Mouse (Mus musculus) CH12.LX (cell line): ENCODE data around the gene Ism2.

Source experiments
- CTCF ChIP-seq, 2 experiments: IDR thresholded peaks in 1 of 2; conservative IDR thresholded peaks in 1 of 2; 2 replicates each; pipeline ENCODE4 v1.5.1; 2011 to 2012; ENCODE audit warnings: low read depth in 2 of 2, low read length in 2 of 2, improper control_type of control experiment in 1 of 2, inconsistent platforms in 1 of 2, mild to moderate bottlenecking in 1 of 2, moderate library complexity in 1 of 2
- HCFC1 ChIP-seq: IDR thresholded peaks from 2 replicates; pipeline ENCODE4 v1.6.1; 2012; ENCODE audit warnings: low read depth, mild to moderate bottlenecking, inconsistent platforms, low read length, improper control_type of control experiment
- IRF4 ChIP-seq: IDR thresholded peaks from 2 replicates; pipeline ENCODE4 v1.6.1; 2014; ENCODE audit warnings: low read depth, mild to moderate bottlenecking, inconsistent platforms, low read length, improper control_type of control experiment
- KAT2A ChIP-seq: IDR thresholded peaks from 2 replicates; pipeline ENCODE4 v1.6.1; 2012; ENCODE audit warnings: low read length, improper control_type of control experiment, inconsistent platforms; ENCODE audit not compliant: insufficient replicate concordance
- MAX ChIP-seq: IDR thresholded peaks from 2 replicates; pipeline ENCODE4 v1.6.1; 2011; ENCODE audit warnings: low read length, improper control_type of control experiment
- MEF2A ChIP-seq: IDR thresholded peaks from 2 replicates; pipeline ENCODE4 v1.6.1; 2014; ENCODE audit warnings: low read depth, mild to moderate bottlenecking, inconsistent platforms, low read length, improper control_type of control experiment, borderline replicate concordance
- MXI1 ChIP-seq: IDR thresholded peaks from 2 replicates; pipeline ENCODE4 v1.6.1; 2011; ENCODE audit warnings: mild to moderate bottlenecking, low read depth, low read length, improper control_type of control experiment
- PAX5 ChIP-seq: IDR thresholded peaks from 2 replicates; pipeline ENCODE4 v1.6.1; 2012; ENCODE audit warnings: low read length, inconsistent platforms, mixed read lengths
- POLR2A ChIP-seq: IDR thresholded peaks from 2 replicates; pipeline ENCODE4 v1.6.1; 2011; ENCODE audit warnings: low read depth, mild to moderate bottlenecking, improper control_type of control experiment, low read length
- RAD21 ChIP-seq: IDR thresholded peaks from 2 replicates; pipeline ENCODE4 v1.6.1; 2011; ENCODE audit warnings: low read depth, mild to moderate bottlenecking, low read length, improper control_type of control experiment, moderate library complexity
- SMC3 ChIP-seq: IDR thresholded peaks from 2 replicates; pipeline ENCODE4 v1.6.1; 2011; ENCODE audit warnings: low read depth, low read length, improper control_type of control experiment
- TCF12 ChIP-seq: IDR thresholded peaks from 2 replicates; pipeline ENCODE4 v1.6.1; 2014; ENCODE audit warnings: low read depth, mild to moderate bottlenecking, inconsistent platforms, low read length, improper control_type of control experiment
- ZKSCAN1 ChIP-seq: IDR thresholded peaks from 2 replicates; pipeline ENCODE4 v1.6.1; 2012; ENCODE audit warnings: low read depth, inconsistent platforms, low read length, improper control_type of control experiment, borderline replicate concordance

DNA sequence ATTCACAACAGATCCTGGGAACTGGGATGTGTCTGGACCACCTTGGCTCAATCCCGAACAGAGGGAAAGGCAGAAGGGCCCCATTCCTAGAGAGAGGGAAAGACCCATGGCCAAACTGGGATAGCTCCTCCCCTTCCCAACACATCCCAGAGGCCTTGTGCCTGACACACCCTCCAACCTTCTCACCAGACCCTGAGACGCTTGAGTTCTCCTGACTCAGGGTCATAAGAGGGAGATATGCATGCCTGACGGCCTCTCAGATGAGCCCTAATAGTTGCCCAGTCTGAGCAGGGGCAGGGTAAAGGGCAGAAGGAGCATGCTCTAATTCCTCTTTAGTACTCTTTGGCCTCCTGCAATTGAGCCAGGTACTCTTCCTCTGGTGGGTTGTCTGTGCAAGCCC lies 20.2 kb downstream of the Ism2 start:
- TF ChIP-seq TCF12 (no peak), IRF4 (no peak), CTCF (conservative IDR thresholded peaks at IDR 0.05 in 1 of 2, IDR thresholded peaks at IDR 0.05 in 1 of 2; ENCODE audit: low read depth in 2 of 2, low read length in 2 of 2) (no peak), RAD21 (no peak), HCFC1 (no peak), POLR2A (no peak), KAT2A (no peak), MEF2A (no peak), SMC3 (no peak), MXI1 (no peak), PAX5 (no peak), MAX (no peak), ZKSCAN1 (no peak)
